Mouse (Mus musculus) E14TG2a.4 (cell line): ENCODE measurements around the gene Actr1b.

Experiments used
- CTCF ChIP-seq: conservative IDR thresholded peaks from 2 replicates; pipeline ENCODE4 v1.5.1; 2014; ENCODE audit warnings: low read length
- NANOG ChIP-seq: IDR thresholded peaks from 2 replicates; pipeline ENCODE4 v1.6.1; 2014; ENCODE audit warnings: borderline replicate concordance, low read length, mixed read lengths
- POU5F1 ChIP-seq: IDR thresholded peaks from 2 replicates; pipeline ENCODE4 v1.6.1; 2014; ENCODE audit warnings: low read length, borderline replicate concordance

- TF ChIP-seq CTCF (no peak), POU5F1 (no peak), NANOG (no peak)
These were observed 44.0 kb downstream of the Actr1b start for GRCm38 (mm10) chr1:36670256-36670655.
